Mouse (Mus musculus): Measurements from ENCODE around the gene BC024978. TPM values are rescaled to one million over a fixed set of nuclear protein-coding genes. Genes with fewer than 3 reads are reported as not detected.

BC024978 gene
- total RNA-seq (2023), result 10 to 100 TPM; 16.2 to 19.2 TPM

DNA sequence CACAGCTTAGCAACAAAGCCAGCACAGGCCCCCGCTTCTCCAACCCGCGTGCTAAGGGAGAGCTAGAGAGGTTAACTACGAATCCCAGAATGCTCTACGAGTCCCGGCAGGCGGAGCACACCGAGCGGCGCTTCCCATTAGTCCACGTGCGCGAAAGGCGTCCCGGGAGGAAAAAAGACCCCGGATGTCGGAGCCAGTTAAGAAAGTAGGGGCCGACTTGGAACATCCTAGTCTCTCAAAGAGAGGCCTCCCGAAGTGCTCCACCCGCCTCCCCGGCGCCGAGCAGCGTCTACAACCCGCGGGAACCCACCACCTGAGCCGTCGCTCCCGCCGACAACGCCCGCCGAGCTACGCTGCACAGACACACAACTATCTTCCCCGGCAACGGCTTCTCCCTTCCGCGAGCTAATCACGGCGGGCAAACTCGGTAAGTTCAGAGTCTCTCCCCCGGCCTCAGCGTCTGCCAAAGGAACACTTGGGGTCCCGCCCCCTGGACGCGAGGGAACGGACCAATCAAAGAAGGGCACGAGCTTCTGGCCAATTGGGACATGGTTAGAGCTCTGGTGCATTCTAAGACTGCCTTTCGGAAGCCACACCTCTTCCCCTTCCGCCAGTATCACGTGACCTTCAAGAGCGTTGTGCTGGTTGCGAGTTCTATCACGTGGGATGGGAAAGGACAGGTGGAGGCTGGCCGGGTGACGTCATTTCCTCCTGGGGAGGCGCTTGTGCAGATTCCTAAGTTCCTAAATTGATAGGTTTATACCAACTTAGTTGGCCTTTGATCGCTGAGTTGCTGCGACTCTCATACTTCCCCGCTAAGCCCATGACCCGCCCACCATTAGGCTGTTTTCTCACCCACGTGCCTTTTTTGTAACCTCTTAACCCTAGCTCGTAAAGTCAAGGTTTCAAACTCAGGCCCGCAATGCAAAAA lies at the start of gene BC024978, which contains the start of gene Snrpa:
TSS of gene BC024978 (plus strand) at position 101 of the 931 bp plus-strand sequence.
TSS of gene Snrpa (minus strand) at position 591 of the 931 bp plus-strand sequence.

GRCm38 (mm10) chr7:27153205-27153764 lies 42.3 kb upstream of the BC024978 start, which contains the start of gene Cyp2t4:
Gene Cyp2t4 (plus strand): TSS chr7:27153714.

GRCm38 (mm10) chr7:27166614-27167474 lies 28.7 kb upstream of the BC024978 start, which contains the start of gene Egln2:
Gene Egln2 (minus strand): TSS chr7:27166802.

DNA sequence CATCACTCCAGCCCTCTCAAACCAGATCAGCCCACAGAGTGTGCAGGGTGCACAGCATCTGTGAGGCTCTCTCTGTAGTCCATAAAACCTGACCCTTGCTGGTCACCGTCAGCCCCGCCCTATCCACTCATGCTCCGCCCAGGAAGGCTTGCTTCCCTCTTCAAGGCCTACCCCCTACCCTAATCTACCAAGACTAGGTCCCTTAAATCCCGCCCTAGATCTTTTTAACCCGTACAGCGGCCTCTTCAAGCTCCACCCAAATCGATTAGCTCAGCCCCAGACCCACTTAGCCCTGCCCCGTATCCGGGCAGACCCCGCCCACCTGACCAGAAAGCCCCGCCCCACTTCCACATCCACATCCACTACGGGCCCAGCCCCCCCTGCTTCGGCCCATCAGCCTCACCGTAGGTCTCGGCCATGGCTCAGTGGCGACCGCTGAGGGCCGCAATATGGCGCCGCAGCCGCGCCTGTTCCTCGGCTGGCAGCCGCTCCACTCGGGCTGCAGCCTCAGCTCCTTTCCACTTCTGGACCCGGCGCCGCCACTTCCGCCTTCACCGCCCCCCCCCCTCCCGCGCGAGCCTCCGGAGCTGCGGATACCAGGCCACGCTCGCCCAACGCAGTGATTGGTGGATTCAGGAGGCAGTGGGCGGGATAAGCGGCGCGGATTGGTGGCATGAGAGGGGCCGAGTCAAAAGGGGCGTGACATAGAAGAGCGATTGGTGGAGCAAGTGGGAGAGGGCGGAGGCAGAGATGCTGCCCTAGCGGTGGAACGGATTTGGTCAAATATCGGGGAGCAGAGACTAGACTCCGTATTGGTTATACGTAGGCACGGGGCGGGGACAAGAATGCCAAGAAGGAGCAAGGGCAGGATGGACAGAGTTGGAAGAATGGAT lies 17.0 kb upstream of the BC024978 start, which contains the start of gene Rab4b:
TSS of gene Rab4b (minus strand) at position 573 of the 893 bp plus-strand sequence.

DNA sequence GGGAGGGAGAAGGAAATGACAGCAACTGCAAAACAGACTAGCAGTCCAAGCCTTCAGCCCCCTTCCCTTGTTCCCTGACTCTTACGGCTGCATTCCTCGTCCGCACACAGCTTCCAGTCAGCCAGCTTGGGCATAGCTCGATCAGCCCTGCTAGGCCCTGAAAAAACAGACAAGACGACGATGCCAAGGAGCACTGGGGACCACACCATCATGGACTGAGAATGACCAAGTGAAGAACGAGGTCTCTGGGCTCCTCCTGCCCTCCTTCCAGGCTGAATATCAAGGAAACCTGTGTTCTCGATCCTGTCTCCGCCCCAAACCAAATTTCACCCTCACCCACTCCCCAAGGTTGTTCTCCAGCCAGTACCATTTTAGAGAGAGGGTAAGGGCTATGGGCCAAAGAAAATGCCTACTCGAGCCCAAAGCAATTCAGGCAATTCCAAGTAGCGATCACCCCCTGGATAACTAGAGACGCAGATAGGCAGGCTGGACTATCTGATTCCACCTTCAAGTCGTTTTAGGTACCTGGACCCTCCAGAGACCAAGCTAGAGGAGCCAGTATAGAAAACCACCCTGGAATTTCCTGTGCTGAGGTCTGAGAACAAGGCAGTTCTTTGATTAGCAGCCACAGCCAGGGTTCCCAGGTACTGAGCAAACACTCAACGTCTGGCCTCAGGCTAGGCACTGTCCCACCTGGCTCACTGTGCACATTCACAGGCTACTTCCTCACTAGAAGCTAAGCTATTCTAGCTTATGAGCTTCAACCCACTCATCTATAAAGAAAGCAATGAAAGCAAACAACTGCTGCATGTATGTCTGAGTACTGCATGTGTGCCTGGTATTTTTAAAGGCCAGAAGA lies 14.5 kb upstream of the BC024978 start, which contains the start of the genes Gm21983 and Mia:
TSS of gene Gm21983 (minus strand) at position 250 of the 859 bp plus-strand sequence.
TSS of gene Mia (minus strand) at position 321 of the 859 bp plus-strand sequence.

GRCm38 (mm10) chr7:27228281-27228821 lies 32.8 kb downstream of the BC024978 start, which contains the start of gene Itpkc:
Gene Itpkc (minus strand): TSS chr7:27228661.

DNA sequence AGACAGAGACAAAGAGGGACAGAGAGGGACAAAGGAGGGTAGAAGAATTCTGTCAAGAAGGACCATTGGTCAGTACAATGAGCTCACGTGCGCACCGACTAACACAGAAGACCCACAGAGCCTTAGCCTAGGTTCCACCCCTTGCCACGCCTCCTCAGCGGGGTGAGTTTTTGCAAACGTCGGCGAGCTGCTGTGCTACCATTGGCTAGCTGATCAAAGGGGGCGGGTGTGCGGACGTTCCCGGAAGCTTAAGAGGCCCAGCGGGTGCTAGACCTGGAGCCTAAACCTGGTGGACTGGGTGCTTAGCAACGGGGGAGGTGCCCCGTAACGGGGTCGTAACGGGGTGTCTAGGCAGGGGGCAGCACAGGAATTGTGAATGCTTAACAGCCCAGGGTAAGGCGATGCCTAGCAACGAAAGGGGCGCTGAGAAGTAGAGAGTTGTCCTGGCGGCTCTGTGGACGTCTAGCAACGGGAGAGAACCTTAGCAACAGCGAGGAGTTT lies 37.2 kb downstream of the BC024978 start, which contains the start of gene Coq8b:
TSS of gene Coq8b (plus strand) at position 243 of the 501 bp plus-strand sequence.

GRCm38 (mm10) chr7:27258205-27258899 lies 62.8 kb downstream of the BC024978 start, which contains the start of gene Numbl:
Gene Numbl (plus strand): TSS chr7:27258433.

Other genes starting within 250 kb of the BC024978 start
- gene Cyp2a12, start 166.7 kb upstream of the BC024978 start, total RNA-seq (2023), result not detected
- not detected for gene Cyp2f2, start 75.9 kb upstream of the BC024978 start, total RNA-seq (2023)
- gene Cyp2t4, start 42.1 kb upstream of the BC024978 start, total RNA-seq (2023), result not detected
- 10 to 100 TPM; 86.3 to 86.7 TPM for gene Egln2, start 29.0 kb upstream of the BC024978 start, total RNA-seq (2023)
- 10 to 100 TPM; 91.2 to 94.2 TPM for gene Rab4b, start 16.9 kb upstream of the BC024978 start, total RNA-seq (2023)
- gene Gm21983, start 14.7 kb upstream of the BC024978 start, total RNA-seq (2023), result not detected
- gene Mia, start 14.6 kb upstream of the BC024978 start, total RNA-seq (2023), result under 1 TPM in 1 of 2 experiments, not detected in 1; 0.80 TPM
- gene Snrpa, start 490 bp downstream of the BC024978 start, total RNA-seq (2023), result 10 to 100 TPM; 69.5 to 79.4 TPM
- gene Itpkc, start 32.9 kb downstream of the BC024978 start, total RNA-seq (2023), result 10 to 100 TPM; 14.9 TPM
- 10 to 100 TPM; 14.7 to 22.1 TPM for gene Coq8b, start 37.2 kb downstream of the BC024978 start, total RNA-seq (2023)
- 1 to 10 TPM; 2.2 to 3.0 TPM for gene Numbl, start 62.7 kb downstream of the BC024978 start, total RNA-seq (2023)
- under 1 TPM; 0.56 to 0.90 TPM for gene Ltbp4, start 141.9 kb downstream of the BC024978 start, total RNA-seq (2023)
- gene Shkbp1, start 160.2 kb downstream of the BC024978 start, total RNA-seq (2023), result 10 to 100 TPM; 80.3 to 82.3 TPM
- 1 to 10 TPM; 1.4 to 6.8 TPM for gene Gm20479, start 161.6 kb downstream of the BC024978 start, total RNA-seq (2023)